Mouse (Mus musculus) liver, embryonic 14.5 days (tissue): ENCODE results near the gene Chd4.

ENCODE experiments used
- CTCF ChIP-seq: IDR thresholded peaks from 2 replicates; pipeline ENCODE4 v1.5.1; 2016; ENCODE audit warnings: antibody characterized with exemption, low read depth, control low read depth
- EP300 ChIP-seq: IDR thresholded peaks from 2 replicates; pipeline ENCODE4 v1.6.1; 2016; ENCODE audit warnings: antibody characterized with exemption, low read depth

DNA sequence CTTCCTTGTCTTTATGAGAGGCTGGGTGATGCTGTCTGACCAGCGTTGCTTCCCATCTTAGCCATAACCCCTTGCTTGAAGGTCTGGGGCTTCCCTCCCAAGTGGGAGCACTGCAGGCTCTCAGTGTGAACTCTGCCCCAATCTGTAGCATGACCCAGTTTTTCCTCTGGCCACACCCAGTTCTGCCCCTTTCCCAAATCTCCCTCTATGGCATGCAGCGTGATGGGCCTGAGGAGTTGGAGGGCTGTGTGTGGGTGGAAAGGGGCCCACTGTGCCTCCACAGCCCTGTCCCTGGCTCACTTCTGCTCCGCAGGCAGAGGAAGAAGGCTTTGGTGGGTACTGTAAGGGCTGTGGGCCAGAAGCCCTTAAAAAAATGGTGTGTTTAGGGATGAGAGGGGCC, 2.7 kb downstream of the Chd4 start:
- TF ChIP-seq EP300 (no peak), CTCF (no peak)
